Mouse (Mus musculus): ENCODE measurements at regions not wholly inside any gene's neighbourhood (a gene's known extent, or its start where the extent isn't known, plus 50 kb on each side); places are given as distances from the start of the nearest gene placed in this dataset.

DNA sequence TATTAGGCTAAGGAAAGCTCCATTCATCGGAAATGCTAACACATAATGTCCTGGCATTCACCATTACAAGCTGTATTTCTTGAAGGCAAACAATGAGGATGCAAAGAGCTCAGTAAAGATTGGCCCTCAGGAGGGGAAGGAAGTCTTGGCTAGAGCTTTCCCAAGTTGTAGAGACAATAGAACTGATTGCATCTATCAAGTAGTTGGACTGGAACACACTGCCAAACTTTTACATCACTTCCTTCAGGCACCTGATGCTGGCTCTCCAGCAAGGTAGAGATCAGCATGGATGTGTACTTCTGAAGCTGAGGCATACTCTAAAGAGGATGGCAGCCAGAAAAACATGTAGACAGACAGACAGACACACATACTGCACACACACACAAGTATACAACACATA lies 234.9 kb upstream of the Tbl1xr1 start:
- Histone ChIP-seq H3K27ac (replicated peaks; ENCODE audit: low read depth, low read length) (no peak overlapping the region), H3K4me3 (ENCODE audit: insufficient read depth, low read depth, low read length) (no peak overlapping the region), H3K4me1 (ENCODE audit: control insufficient read depth, insufficient read depth, insufficient read length, low read length) (peaks cover 5% of the 10 kb centered on the region)

DNA sequence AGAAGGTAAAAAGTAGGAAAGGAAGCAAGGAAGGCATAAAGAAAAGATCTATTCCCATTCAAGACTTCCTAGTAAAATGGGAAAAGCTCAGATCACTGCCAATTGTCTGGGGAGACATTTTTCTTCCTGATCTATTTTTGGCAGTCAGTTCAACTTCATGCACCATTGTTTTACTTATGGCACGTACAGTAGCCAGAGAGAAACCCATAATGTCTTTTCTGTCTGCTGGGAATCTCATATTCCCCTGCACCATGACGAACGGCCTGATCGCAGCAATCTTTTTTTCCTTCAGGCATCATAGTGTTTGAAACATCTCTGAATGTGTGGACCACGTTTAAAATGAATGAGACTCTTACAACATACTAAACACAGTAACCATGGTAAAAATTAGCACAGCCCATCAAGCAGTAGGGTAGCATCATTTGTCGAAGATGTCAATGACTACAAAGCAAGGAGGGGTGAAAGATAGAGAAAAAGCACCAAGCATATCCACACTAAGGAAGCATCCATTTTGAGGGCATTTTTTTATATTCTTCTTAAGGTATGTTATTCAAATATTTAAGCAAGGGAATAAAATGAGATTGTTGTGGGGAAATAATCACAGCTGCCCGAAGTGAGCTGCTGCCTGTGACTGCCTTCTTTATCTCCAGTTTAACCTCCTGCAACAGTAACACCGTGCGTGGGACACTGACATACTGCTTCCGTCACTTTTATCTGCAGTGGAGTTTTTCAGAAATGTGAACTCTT lies 233.7 kb upstream of the Tbl1xr1 start:
- Histone ChIP-seq H3K27ac (replicated peaks; ENCODE audit: low read depth, low read length) (no peak overlapping the region), H3K4me3 (ENCODE audit: insufficient read depth, low read depth, low read length) (no peak overlapping the region), H3K4me1 (ENCODE audit: control insufficient read depth, insufficient read depth, insufficient read length, low read length) (peaks cover 5% of the 10 kb centered on the region)

DNA sequence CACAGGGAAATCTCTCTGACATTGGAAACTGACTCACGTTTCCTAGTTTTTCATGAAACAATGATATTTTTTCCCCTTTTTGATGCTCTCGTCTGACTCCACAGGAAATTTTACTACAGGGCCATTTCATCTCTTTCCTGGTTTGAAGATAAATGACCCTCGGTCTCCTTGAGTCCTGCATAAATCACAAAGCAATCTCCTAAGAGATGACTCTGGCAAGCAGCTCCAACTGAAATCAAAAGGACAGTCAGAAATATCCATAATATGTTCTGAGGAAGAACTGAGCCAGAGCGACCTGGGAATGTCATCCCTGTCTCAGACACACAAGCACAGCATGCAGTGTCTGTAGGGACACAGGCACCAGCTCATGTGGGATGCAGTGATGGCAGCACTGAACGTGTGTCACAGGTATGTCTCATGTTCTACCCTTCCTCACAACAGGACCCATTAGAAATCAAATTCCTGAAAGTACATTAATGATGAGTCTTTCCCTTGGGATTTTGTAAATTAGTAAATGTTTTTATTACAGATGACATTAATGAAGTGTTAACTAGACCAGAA lies 233.1 kb upstream of the Tbl1xr1 start:
- H3K4me3 ChIP-seq (ENCODE audit: insufficient read depth, low read depth, low read length), result no peak overlapping the region
- no peak overlapping the region for H3K27ac ChIP-seq (replicated peaks; ENCODE audit: low read depth, low read length)
- H3K4me1 ChIP-seq (ENCODE audit: control insufficient read depth, insufficient read depth, insufficient read length, low read length), result peaks cover 5% of the 10 kb centered on the region

DNA sequence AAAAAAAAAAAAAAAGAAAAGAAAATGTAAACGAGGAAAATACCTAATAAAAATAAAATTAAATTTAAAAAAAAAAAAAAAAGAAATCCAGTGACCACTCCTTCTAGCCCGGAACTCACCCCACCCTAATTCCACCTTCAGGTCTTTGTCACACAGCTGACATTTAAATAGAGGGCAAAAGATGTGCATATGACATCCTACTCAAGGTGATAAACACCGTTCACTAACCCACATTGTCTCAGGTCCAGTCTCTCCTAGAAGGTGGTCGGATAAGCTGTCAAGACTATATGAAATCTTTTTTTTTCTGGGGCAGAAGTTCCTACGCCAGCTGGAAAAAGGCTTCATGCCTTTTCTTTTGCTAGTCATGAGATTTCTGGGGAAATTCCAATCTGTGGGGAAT lies 226.6 kb upstream of the Tbl1xr1 start:
- H3K4me1 ChIP-seq (ENCODE audit: control insufficient read depth, insufficient read depth, insufficient read length, low read length), result no peaks in the 10 kb centered on the region
- no peak overlapping the region for H3K27ac ChIP-seq (replicated peaks; ENCODE audit: low read depth, low read length)
- no peak overlapping the region for H3K4me3 ChIP-seq (ENCODE audit: insufficient read depth, low read depth, low read length)

DNA sequence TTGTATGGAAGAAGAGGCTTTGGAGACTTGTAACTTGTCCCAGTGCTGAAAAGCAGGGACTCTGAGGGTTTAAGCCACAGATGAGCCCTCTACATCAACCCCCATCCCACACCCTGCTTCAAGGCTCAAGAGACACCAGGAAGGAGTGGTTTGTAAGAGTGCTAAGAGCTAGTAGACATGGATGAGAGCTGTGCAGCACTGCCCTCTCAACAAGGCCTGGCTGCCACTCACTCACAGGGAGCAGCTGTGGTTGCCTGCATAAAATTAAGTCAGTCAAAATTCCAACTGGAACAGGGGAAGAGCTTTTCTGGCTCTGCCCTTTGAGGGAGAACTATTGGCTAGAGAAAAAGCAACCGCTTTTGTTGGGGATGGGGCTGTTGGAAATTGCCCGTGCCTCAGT lies 225.5 kb upstream of the Tbl1xr1 start:
- no peak overlapping the region for H3K4me3 ChIP-seq (ENCODE audit: insufficient read depth, low read depth, low read length)
- no peak overlapping the region for H3K27ac ChIP-seq (replicated peaks; ENCODE audit: low read depth, low read length)
- H3K4me1 ChIP-seq (ENCODE audit: control insufficient read depth, insufficient read depth, insufficient read length, low read length), result no peaks in the 10 kb centered on the region

DNA sequence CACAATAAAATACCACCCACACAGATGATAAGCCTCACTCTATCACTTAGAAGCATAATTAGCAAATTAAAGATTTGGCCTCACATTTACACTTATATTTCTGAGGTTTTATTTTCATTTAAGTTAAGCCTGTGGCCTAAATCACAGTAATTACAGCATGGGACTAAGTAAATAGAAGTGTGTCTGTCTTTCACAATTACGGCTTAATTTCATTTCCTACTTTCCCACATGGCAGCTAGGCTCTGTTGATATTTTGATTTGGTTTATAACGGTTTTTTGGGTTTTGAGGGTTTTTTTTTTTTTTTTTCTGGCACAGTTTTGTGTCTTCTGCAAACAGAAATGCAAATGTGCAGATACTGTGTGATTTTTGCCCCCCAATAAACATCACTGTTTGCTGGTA lies 222.1 kb upstream of the Tbl1xr1 start:
- Histone ChIP-seq H3K4me1 (ENCODE audit: control insufficient read depth, insufficient read depth, insufficient read length, low read length) (no peaks in the 10 kb centered on the region), H3K27ac (replicated peaks; ENCODE audit: low read depth, low read length) (no peak overlapping the region), H3K4me3 (ENCODE audit: insufficient read depth, low read depth, low read length) (no peak overlapping the region)

DNA sequence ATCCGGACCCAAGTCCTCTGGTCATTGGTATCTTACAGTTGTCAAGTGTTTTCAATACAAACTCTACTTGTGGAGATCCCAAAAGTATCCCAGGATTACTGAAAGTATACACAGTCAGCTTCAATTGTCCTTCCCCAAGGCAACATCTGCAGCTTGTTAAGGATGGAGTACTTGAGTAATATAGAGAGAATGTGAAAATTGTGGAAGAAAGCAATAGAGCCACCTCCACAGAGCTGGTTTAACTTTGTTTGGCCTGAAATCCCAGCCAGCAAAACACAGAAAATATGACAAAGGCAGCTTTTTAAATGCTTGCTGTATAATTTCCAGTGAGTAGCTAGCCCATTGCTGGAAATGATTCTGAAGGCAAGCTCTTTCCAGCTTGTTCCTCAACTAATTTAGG lies 217.0 kb upstream of the Tbl1xr1 start:
- no peaks in the 10 kb centered on the region for H3K4me1 ChIP-seq (ENCODE audit: control insufficient read depth, insufficient read depth, insufficient read length, low read length)
- no peak overlapping the region for H3K4me3 ChIP-seq (ENCODE audit: insufficient read depth, low read depth, low read length)
- no peak overlapping the region for H3K27ac ChIP-seq (replicated peaks; ENCODE audit: low read depth, low read length)

DNA sequence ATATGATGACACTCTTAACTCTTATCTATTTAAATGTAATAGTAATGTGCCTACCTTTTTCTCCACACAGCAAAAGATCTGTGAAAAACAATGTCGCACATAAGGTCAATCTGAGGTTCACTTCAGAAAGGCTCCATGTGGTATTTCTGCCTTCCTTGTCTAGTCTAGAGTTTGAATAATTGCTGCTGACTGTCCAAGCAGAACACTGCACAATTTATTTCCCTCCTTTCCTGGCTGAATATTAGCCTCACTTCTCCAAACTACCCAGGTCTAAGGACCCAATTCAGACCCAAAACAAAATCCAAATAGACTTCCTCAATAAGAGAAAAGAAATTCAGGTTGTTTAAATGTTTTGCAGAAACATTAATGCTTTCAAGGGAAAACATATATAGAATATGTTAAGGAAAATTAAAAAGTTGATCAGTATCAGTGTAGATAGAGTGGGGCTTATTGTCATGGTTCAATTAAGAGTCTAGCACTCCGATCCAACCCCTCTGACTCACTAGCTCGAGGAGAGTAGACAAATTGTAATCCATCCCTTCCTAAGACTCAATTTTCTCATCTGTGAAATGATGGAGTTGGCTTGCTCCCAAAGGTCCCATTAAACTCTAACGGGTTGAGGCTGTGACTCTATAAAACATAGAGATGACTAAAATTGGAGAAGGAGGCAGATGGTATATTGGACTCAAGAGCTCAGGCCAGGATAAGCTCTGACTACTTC lies 215.4 kb upstream of the Tbl1xr1 start:
- Histone ChIP-seq H3K4me3 (ENCODE audit: insufficient read depth, low read depth, low read length) (no peak overlapping the region), H3K4me1 (ENCODE audit: control insufficient read depth, insufficient read depth, insufficient read length, low read length) (no peaks in the 10 kb centered on the region), H3K27ac (replicated peaks; ENCODE audit: low read depth, low read length) (no peak overlapping the region)

DNA sequence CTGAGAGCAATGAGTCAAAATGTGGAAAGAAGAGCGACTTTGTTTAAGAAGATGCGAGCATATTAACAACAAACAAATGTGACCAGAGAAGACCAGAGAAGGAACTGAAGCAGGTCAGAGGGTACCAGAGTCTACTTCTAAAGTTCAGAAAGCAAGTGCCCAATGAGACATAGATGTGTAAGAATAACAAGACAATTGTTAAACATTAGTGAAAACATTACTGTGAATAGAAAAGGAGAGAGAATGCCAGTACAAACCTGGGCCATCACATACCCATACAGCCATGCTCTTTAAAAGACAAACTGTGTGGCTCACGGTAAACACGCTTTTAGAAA lies 214.8 kb upstream of the Tbl1xr1 start:
- no peaks in the 10 kb centered on the region for H3K4me1 ChIP-seq (ENCODE audit: control insufficient read depth, insufficient read depth, insufficient read length, low read length)
- no peak overlapping the region for H3K4me3 ChIP-seq (ENCODE audit: insufficient read depth, low read depth, low read length)
- no peak overlapping the region for H3K27ac ChIP-seq (replicated peaks; ENCODE audit: low read depth, low read length)

DNA sequence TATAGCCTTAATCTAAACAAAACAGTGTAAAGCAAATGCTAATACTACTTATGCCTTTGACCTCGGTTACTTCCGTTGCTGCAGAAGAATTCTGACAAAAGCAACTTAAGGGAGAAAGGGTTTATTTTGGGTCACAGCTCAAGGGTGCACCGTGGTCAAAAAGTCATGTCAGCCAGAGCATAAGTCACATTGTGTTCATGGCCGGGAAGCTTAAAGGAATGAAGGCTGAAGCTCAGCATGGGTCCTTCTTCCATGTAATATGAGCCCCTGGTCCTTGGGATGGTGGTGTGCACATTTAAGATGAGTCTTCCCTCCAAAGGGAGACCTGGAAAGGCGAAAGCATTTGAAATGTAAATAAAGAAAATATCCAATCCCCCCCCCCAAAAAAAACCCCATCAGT lies 212.1 kb upstream of the Tbl1xr1 start:
- H3K4me1 ChIP-seq (ENCODE audit: control insufficient read depth, insufficient read depth, insufficient read length, low read length), result no peaks in the 10 kb centered on the region
- no peak overlapping the region for H3K27ac ChIP-seq (replicated peaks; ENCODE audit: low read depth, low read length)
- no peak overlapping the region for H3K4me3 ChIP-seq (ENCODE audit: insufficient read depth, low read depth, low read length)

DNA sequence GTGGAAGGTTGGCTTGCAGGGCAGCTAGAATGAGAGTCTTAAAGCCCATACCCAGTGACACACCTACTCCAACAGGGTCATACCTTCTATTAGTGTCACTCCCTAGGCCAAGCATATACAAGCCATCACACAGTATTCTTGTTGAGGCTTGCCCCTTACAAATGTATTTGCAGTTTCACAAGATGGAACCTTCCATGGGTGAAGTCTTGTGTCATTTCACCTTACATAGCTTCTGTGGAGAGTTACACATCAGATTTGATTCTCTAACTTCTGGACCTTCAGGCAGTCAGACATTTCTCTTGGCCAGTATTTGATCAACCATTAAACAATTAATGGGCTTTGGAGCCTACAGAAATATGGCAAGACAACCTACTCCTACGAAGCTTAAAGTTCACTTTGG lies 210.6 kb upstream of the Tbl1xr1 start:
- H3K4me3 ChIP-seq (ENCODE audit: insufficient read depth, low read depth, low read length), result no peak overlapping the region
- H3K4me1 ChIP-seq (ENCODE audit: control insufficient read depth, insufficient read depth, insufficient read length, low read length), result no peaks in the 10 kb centered on the region
- H3K27ac ChIP-seq (replicated peaks; ENCODE audit: low read depth, low read length), result no peak overlapping the region

DNA sequence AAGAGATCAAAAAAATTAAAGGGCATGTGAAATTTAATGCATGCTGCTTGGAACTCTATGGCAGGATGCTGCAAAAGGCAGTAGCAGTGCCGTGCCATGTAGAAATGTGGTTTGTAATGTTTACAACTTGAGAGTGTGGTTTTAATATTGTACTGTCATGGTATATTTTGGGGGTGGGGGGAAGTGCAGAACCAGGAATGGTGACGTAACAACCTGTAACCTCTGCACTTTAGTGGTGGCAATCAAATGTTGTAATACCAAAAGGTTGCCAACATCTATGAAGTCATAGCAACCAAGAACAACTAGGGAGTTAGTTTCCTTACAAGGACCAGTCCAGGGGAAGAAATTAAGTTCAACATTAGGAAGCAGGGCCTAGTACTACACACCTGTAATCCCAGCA lies 198.1 kb upstream of the Tbl1xr1 start:
- Histone ChIP-seq H3K4me1 (ENCODE audit: control insufficient read depth, insufficient read depth, insufficient read length, low read length) (peaks cover 2% of the 10 kb centered on the region; the same call in 1 of the 2 replicates), H3K4me3 (ENCODE audit: insufficient read depth, low read depth, low read length) (no peak overlapping the region), H3K27ac (replicated peaks; ENCODE audit: low read depth, low read length) (no peak overlapping the region)

DNA sequence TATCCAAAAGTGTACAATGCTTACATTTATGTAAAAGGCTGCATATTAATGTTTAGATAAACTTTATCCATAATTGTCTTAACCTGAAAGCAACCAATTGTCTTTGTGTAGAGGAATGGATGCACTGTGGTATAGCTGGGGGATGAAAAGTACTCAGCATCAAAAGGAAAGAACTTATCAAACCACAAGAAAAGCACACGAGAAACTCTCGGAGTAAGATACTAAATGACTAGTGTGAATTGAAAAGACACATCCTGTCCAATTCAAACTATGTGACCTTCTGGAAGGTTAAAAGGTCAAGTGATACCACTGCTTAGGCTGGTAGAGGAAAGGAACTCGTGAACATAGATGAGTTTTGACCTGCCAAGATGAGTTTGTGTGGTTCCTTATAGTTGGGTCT lies 192.2 kb upstream of the Tbl1xr1 start:
- Histone ChIP-seq H3K4me3 (ENCODE audit: insufficient read depth, low read depth, low read length) (no peak overlapping the region), H3K27ac (replicated peaks; ENCODE audit: low read depth, low read length) (no peak overlapping the region), H3K4me1 (ENCODE audit: control insufficient read depth, insufficient read depth, insufficient read length, low read length) (no peaks in the 10 kb centered on the region)

DNA sequence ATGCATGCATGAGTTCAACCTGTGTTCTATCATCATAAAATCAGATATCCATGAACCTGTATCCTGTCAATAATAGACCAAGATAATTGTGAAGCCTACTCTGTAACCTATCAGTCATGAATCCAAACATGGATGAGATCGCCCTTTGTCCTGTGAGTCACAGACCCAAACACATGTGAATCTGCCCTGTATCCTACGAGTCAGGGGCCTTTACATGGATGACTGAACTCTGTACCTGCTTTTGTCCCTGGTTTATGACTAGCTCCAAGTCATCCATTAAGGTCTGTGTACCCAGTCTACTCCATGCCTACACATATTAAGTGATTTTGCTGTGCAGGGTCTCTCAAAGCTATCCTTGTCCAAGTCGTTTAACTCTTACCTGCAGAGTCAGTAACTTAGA lies 187.7 kb upstream of the Tbl1xr1 start:
- Histone ChIP-seq H3K4me3 (ENCODE audit: insufficient read depth, low read depth, low read length) (no peak overlapping the region), H3K27ac (replicated peaks; ENCODE audit: low read depth, low read length) (no peak overlapping the region), H3K4me1 (ENCODE audit: control insufficient read depth, insufficient read depth, insufficient read length, low read length) (no peaks in the 10 kb centered on the region)

DNA sequence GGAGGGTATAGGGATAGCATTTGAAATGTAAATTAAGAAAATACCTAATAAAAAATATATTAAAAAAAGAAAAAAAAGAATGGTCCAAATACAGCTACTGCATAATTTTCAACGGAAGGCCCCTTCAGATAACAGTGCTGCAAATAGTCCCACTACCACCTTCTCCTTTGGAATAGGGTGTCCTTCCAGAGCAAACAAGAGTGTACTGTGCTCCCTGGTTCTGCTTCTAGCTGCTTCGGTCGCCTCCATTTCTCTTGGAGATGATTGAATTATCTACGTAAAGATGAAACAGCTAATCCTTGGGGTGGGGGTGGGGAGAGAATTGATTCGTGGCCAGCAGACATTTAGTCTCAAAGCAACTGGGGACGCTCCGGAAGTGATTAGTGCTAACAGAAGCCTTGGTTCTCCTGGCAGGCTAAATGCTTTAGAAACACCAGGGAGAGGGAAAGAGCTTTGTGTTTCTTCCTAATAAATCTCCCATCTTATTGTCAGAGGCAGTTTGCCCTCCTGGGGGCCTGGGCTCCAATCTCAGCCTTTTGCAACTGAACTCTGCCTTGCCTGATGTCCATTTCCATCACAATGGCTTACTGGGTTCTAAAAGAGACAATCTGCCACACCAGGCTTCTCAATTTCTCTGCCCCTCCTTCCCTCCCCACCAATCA lies 184.5 kb upstream of the Tbl1xr1 start:
- Histone ChIP-seq H3K4me1 (ENCODE audit: control insufficient read depth, insufficient read depth, insufficient read length, low read length) (no peaks in the 10 kb centered on the region), H3K4me3 (ENCODE audit: insufficient read depth, low read depth, low read length) (no peak overlapping the region)

More for the DNA sequence above, 184.5 kb upstream of the Tbl1xr1 start:
- no peak overlapping the region for H3K27ac ChIP-seq (replicated peaks; ENCODE audit: low read depth, low read length)
